Mouse (Mus musculus): ENCODE results near the gene Pbrm1.

Pbrm1 gene

DNA sequence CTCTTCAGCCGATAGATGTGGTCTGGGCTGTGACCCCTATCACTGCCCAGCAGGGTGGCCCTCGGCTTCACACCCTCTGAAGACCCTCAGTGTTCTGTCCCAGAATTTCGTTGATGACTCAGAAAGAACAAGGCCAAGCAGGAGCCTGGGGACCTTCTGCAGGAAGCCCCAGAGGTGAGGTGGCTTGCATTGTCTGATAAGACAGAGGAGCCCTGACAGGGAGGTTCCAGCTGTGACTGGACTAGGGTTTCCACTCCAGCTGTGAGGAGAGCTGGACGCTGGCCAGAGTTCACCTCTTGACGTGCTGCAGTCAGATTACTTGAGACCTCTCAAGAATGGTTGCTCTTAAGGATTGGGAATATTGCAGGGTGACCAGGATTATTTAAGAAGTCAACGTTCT lies 113.1 kb downstream of the Pbrm1 start:
- DNase-seq (ENCODE audit: extremely low read depth, insufficient read length, low spot score): no peak

- no peak for DNase-seq (ENCODE audit: extremely low read depth, insufficient read length, low spot score)
These were observed 113.6 kb downstream of the Pbrm1 start for GRCm38 (mm10) chr14:31132491-31132975.

GRCm38 (mm10) chr14:31133023-31133665 lies 114.2 kb downstream of the Pbrm1 start:
- DNase-seq (ENCODE audit: extremely low read depth, insufficient read length, low spot score): no peak

GRCm38 (mm10) chr14:31134015-31135000 lies 115.4 kb downstream of the Pbrm1 start:
- DNase-seq (ENCODE audit: extremely low read depth, insufficient read length, low spot score): no peak

GRCm38 (mm10) chr14:31135495-31136410 lies 116.8 kb downstream of the Pbrm1 start:
- no peak for DNase-seq (ENCODE audit: extremely low read depth, insufficient read length, low spot score)

- DNase-seq (ENCODE audit: extremely low read depth, insufficient read length, low spot score): no peak
These were observed 117.7 kb downstream of the Pbrm1 start for GRCm38 (mm10) chr14:31136411-31137280.

GRCm38 (mm10) chr14:31137281-31137595 lies 118.3 kb downstream of the Pbrm1 start:
- no peak for DNase-seq (ENCODE audit: extremely low read depth, insufficient read length, low spot score)

GRCm38 (mm10) chr14:31137791-31138190 lies 118.9 kb downstream of the Pbrm1 start:
- DNase-seq (ENCODE audit: extremely low read depth, insufficient read length, low spot score): no peak

GRCm38 (mm10) chr14:31138219-31138896 lies 119.4 kb downstream of the Pbrm1 start:
- no peak for DNase-seq (ENCODE audit: extremely low read depth, insufficient read length, low spot score)

DNA sequence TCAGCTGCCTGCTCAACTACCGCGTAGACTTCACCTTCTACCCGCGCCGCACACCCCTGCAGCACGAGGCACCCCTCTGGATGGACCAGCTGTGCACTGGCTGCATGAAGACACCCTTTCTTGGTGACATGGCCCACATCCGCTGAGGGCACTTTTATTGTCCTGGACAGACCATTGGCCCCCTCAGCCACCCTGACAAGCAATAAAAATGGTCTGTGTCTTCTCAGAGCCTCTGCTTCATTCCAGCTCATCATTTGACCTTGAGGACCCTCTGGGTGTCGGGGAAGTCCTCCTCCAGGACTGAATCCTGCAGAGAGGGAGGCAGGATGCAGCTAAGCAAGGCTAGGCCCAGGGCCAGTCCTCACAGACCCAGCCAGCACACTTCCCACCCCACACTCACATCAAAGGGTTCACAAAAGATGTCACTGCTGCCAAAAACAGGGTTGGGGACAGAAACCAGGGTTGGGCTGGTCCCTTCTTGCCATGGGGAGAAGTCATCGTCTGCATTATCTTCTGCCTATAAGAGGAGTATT lies 120.0 kb downstream of the Pbrm1 start:
- DNase-seq (ENCODE audit: extremely low read depth, insufficient read length, low spot score): no peak

GRCm38 (mm10) chr14:31139666-31140065 lies 120.7 kb downstream of the Pbrm1 start:
- peak; percentile 46 for DNase-seq (ENCODE audit: extremely low read depth, insufficient read length, low spot score)

DNA sequence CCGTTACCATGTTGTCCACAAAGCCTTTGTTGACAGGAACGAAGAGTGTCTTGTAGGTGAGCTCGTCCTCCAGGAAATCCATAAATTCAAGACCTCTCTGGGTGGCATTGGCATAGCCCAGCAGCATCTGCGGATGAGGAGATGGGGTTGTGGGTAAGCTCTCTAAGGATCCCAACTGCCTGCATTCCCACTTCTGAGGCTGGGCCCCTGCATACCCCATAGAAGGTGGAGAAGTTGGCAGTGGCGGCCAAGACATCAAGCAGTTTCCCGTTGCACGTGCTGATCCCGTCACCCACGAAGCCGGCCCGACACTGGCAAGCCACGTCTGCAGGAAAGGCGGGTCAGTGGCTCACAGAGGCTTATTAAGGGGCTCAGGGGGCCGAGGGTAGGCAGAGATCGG lies 121.2 kb downstream of the Pbrm1 start:
- no peak for DNase-seq (ENCODE audit: extremely low read depth, insufficient read length, low spot score)

- no peak for DNase-seq (ENCODE audit: extremely low read depth, insufficient read length, low spot score)
These were observed 122.1 kb downstream of the Pbrm1 start for GRCm38 (mm10) chr14:31141011-31141410.

GRCm38 (mm10) chr14:31145694-31146093 lies 126.8 kb downstream of the Pbrm1 start:
- no peak for DNase-seq (ENCODE audit: extremely low read depth, insufficient read length, low spot score)

DNA sequence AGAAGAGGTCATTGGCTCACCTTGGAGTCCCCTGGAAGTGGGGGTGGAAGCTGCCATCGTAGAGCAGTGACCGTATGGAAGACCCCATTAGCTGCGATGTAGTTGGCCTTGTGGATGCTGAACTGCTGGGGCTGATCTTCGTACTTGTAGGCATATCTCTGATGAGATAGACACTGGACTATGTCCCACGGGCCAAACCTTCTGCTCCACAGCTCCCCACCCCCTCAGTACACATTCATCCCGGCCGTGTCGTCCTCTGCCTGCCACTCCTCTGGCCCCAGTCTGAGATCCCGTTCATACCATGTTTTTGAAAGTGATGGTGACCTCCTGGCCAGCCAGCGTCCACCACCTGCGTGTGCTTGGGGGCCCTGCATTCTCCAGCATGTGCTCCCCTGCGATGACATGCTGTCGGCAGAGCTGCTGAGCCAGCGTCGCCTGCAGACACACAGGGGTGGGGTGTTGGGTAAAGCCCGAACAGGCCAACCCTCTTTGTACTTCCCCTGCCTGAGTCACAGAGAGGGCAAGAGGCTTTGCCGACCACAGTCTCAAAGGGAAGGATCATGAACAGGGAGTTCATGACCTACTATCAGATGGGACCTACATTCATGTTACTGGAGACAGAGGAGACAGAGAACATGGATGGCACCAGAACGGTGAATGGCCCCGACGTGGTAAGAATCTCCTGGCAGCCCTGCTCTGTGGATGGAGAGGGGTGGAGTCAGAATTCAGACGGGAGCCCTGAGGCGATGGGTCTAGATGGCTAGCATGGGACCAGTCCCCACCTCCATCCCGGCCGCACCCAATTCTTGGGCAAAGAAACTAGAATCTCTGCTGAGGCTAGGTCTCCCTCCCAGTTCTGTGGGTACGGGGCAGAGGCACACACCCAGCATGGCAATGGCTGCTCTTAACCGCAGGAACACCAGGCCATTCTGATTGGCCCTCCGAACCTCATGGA lies 141.5 kb downstream of the Pbrm1 start:
- peak; percentile 34 for DNase-seq (ENCODE audit: extremely low read depth, insufficient read length, low spot score)

DNA sequence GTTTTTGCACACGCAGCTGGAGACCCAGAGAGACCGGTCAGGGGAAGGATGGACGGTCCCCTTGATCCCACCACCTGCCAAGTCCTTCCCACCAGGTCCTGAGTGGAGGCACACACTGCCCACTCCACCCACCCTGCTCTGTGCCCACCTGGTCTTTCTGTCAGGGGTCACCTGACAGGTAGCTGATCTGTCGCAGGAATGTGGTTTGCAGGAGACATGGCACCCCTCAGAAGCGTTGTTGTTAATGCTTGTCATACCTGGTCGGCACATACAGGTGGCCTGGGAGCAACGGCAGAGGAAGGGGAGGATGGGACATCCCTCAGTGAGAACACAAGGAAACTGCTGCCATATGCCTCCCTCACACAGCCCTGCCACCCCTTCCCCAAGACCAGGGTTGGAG lies 142.3 kb downstream of the Pbrm1 start:
- no peak for DNase-seq (ENCODE audit: extremely low read depth, insufficient read length, low spot score)

- DNase-seq (ENCODE audit: extremely low read depth, insufficient read length, low spot score): no peak
These were observed 142.7 kb downstream of the Pbrm1 start for GRCm38 (mm10) chr14:31161638-31162037.

GRCm38 (mm10) chr14:31164067-31164466 lies 145.1 kb downstream of the Pbrm1 start:
- no peak for DNase-seq (ENCODE audit: extremely low read depth, insufficient read length, low spot score)
